Mouse (Mus musculus): ENCODE measurements around the gene Slc1a1.

GRCm38 (mm10) chr19:28800448-28800847, 34.4 kb upstream of the Slc1a1 start:
- TF ChIP-seq GATA1 (IDR thresholded peaks at IDR 0.05; ENCODE audit: borderline replicate concordance, low read length) (no peak), FLI1 (IDR thresholded peaks at IDR 0.05; ENCODE audit: low read length) (no peak)

All from megakaryocyte, embryonic 14.5 days (primary cell).